Mouse (Mus musculus) kidney, embryonic 16.5 days (tissue): Measurements from ENCODE around the gene Dlg2. TPM values are rescaled to one million over a fixed set of nuclear protein-coding genes. Genes with fewer than 3 reads are reported as not detected.
A peak's percentile ranks its signal among the peaks of the same experiment; 100 is the strongest.

Source experiments
- ATAC-seq: fragments of 200-750 bp; cut with Nextera tagmentation; 2 replicates; pipeline ENCODE4 v1.8.0; 2017; ENCODE audit warnings: moderate TSS enrichment; ENCODE audit not compliant: low FRiP score, low TSS enrichment
- H3K27ac ChIP-seq: fragments of 300-500 bp; sonication (generic); 2 replicates; pipeline ENCODE4 v1.5.1; 2014; ENCODE audit warnings: low read length
- H3K27me3 ChIP-seq: fragments of 300-500 bp; sonication (generic); 2 replicates; pipeline ENCODE4 v1.6.1; 2014; ENCODE audit warnings: low read length, control low read depth, mixed read lengths; ENCODE audit not compliant: insufficient read depth
- H3K36me3 ChIP-seq: fragments of 300-500 bp; sonication (generic); 2 replicates; pipeline ENCODE4 v1.6.1; 2014; ENCODE audit warnings: low read length, control low read depth, mixed read lengths; ENCODE audit not compliant: insufficient read depth
- H3K4me1 ChIP-seq: fragments of 300-500 bp; sonication (generic); 2 replicates; pipeline ENCODE4 v1.6.1; 2014; ENCODE audit warnings: low read length, control low read depth, mixed read lengths; ENCODE audit not compliant: insufficient read depth
- H3K4me2 ChIP-seq: fragments of 300-500 bp; sonication (generic); replicated peaks from 2 replicates; pipeline ENCODE4 v1.6.1; 2014; ENCODE audit warnings: low read depth, low read length
- H3K4me3 ChIP-seq: fragments of 300-500 bp; sonication (generic); 2 replicates; pipeline ENCODE4 v1.5.1; 2014; ENCODE audit warnings: mild to moderate bottlenecking, low read length
- H3K9ac ChIP-seq: fragments of 300-500 bp; sonication (generic); replicated peaks from 2 replicates; pipeline ENCODE4 v1.6.1; 2014; ENCODE audit warnings: low read length
- H3K9me3 ChIP-seq: fragments of 300-500 bp; sonication (generic); 2 replicates; pipeline ENCODE4 v1.6.1; 2016; ENCODE audit warnings: low read length, control low read depth
- WGBS: fragments of 180-500 bp; shearing (Covaris S2); extraction: QIAGEN DNeasy Blood & Tissue Kit; methylation state at CpG from one replicate; pipeline ENCODE4 v1.1.7; 2014; 5-methylcytosine and 5-hydroxymethylcytosine counted together
- polyA plus RNA-seq: library from polyadenylated mRNA; unstranded; fragments of >200 nt; fragmentation: Nextera tagmentation; extraction: Ambion mirVana; gene quantifications from 2 replicates; pipeline ENCODE4 v1.2.1, GENCODE M21; 2015

The Dlg2 gene
- polyA plus RNA-seq, 1 experiment from 2014 or later: 1.0 TPM

DNA sequence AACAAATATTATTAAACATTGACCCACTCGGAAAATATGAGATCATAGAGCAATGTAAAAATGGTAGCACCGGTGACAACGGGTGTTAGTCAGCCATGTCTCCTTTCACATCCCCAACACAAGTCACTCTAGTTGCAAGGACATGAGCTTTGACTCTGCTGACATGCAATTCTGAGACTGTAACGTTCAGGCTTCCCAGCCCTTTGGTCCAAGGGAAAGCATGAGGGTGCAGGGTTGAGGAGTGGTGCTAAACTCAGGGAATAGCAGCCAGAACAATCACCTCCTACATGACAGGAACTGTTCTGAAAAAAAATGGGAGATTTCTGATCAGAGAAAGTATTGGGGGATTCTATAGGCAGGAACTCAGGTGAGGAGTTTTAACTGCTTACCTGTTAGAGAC is 1781.7 kb downstream of the Dlg2 start:
- no peaks in the 10 kb centered on the region for H3K27me3 ChIP-seq
- no peaks in the 10 kb centered on the region for H3K9me3 ChIP-seq
- no peaks in the 10 kb centered on the region for H3K4me1 ChIP-seq
- H3K4me3 ChIP-seq: no peak overlapping the region
- H3K36me3 ChIP-seq: no peaks in the 10 kb centered on the region
- no peak overlapping the region for H3K4me2 ChIP-seq
- no peak overlapping the region for H3K9ac ChIP-seq
- 0 out of 2 replicates have a peak, but pooled peaks have one; percentile 23 for ATAC-seq
- no peak overlapping the region for H3K27ac ChIP-seq
- 82% methylated on average over 4 of the region's 4 CpGs for WGBS

GRCm38 (mm10) chr7:92258701-92259100 is 1782.2 kb downstream of the Dlg2 start:
- H3K4me2 ChIP-seq: no peak overlapping the region
- H3K9me3 ChIP-seq: no peaks in the 10 kb centered on the region
- no peak overlapping the region for H3K9ac ChIP-seq
- ATAC-seq: peak; percentile 93
- no peaks in the 10 kb centered on the region for H3K36me3 ChIP-seq
- whole genome bisulfite sequencing: 78% methylated on average over 3 of the region's 3 CpGs
- H3K4me3 ChIP-seq: no peak overlapping the region
- no peaks in the 10 kb centered on the region for H3K4me1 ChIP-seq
- no peak overlapping the region for H3K27ac ChIP-seq
- H3K27me3 ChIP-seq: no peaks in the 10 kb centered on the region

- H3K9me3 ChIP-seq: no peaks in the 10 kb centered on the region
- H3K9ac ChIP-seq: no peak overlapping the region
- H3K36me3 ChIP-seq: no peaks in the 10 kb centered on the region
- no peak overlapping the region for H3K4me2 ChIP-seq
- ATAC-seq: no peak
- H3K27me3 ChIP-seq: no peaks in the 10 kb centered on the region
- no peak overlapping the region for H3K27ac ChIP-seq
- H3K4me3 ChIP-seq: no peak overlapping the region
- 89% methylated on average over 3 of the region's 3 CpGs for WGBS
- no peaks in the 10 kb centered on the region for H3K4me1 ChIP-seq
These were observed 1787.9 kb downstream of the Dlg2 start for GRCm38 (mm10) chr7:92264325-92264724.

GRCm38 (mm10) chr7:92264964-92265363 is 1788.5 kb downstream of the Dlg2 start:
- no peak overlapping the region for H3K27ac ChIP-seq
- no peak overlapping the region for H3K4me2 ChIP-seq
- no peak for ATAC-seq
- no peaks in the 10 kb centered on the region for H3K27me3 ChIP-seq
- no peaks in the 10 kb centered on the region for H3K9me3 ChIP-seq
- no peaks in the 10 kb centered on the region for H3K36me3 ChIP-seq
- H3K4me3 ChIP-seq: no peak overlapping the region
- H3K9ac ChIP-seq: no peak overlapping the region
- no peaks in the 10 kb centered on the region for H3K4me1 ChIP-seq

- no peaks in the 10 kb centered on the region for H3K4me1 ChIP-seq
- no peaks in the 10 kb centered on the region for H3K27me3 ChIP-seq
- no peaks in the 10 kb centered on the region for H3K36me3 ChIP-seq
- 81% methylated on average over 4 of the region's 4 CpGs for WGBS
- H3K9ac ChIP-seq: no peak overlapping the region
- no peak overlapping the region for H3K4me2 ChIP-seq
- ATAC-seq: peak; percentile 70
- no peak overlapping the region for H3K4me3 ChIP-seq
- no peak overlapping the region for H3K27ac ChIP-seq
- H3K9me3 ChIP-seq: no peaks in the 10 kb centered on the region
These were observed 1798.9 kb downstream of the Dlg2 start for GRCm38 (mm10) chr7:92275353-92275752.

GRCm38 (mm10) chr7:92277629-92278028 is 1801.2 kb downstream of the Dlg2 start:
- Histone ChIP-seq H3K36me3 (no peaks in the 10 kb centered on the region), H3K9ac (no peak overlapping the region), H3K27ac (no peak overlapping the region), H3K4me3 (no peak overlapping the region), H3K4me1 (no peaks in the 10 kb centered on the region), H3K9me3 (no peaks in the 10 kb centered on the region), H3K4me2 (no peak overlapping the region), H3K27me3 (no peaks in the 10 kb centered on the region)
- ATAC-seq: no peak
- 67% methylated on average over 4 of the region's 4 CpGs for WGBS

GRCm38 (mm10) chr7:92280925-92281324 is 1804.5 kb downstream of the Dlg2 start:
- Histone ChIP-seq H3K9ac (no peak overlapping the region), H3K4me1 (no peaks in the 10 kb centered on the region), H3K36me3 (no peaks in the 10 kb centered on the region), H3K4me2 (no peak overlapping the region), H3K4me3 (no peak overlapping the region), H3K27ac (no peak overlapping the region), H3K9me3 (no peaks in the 10 kb centered on the region), H3K27me3 (no peaks in the 10 kb centered on the region)
- WGBS: 34% methylated on average over 7 of the region's 7 CpGs
- no peak for ATAC-seq

GRCm38 (mm10) chr7:92287058-92287457 is 1810.6 kb downstream of the Dlg2 start:
- ATAC-seq: no peak

GRCm38 (mm10) chr7:92288814-92289213 is 1812.3 kb downstream of the Dlg2 start:
- no peak overlapping the region for H3K4me2 ChIP-seq
- H3K27me3 ChIP-seq: no peaks in the 10 kb centered on the region
- no peak for ATAC-seq
- H3K4me3 ChIP-seq: no peak overlapping the region
- H3K27ac ChIP-seq: no peak overlapping the region
- WGBS: 89% methylated on average over 3 of the region's 3 CpGs
- H3K36me3 ChIP-seq: no peaks in the 10 kb centered on the region
- H3K9me3 ChIP-seq: no peaks in the 10 kb centered on the region
- no peak overlapping the region for H3K9ac ChIP-seq
- H3K4me1 ChIP-seq: no peaks in the 10 kb centered on the region

More at GRCm38 (mm10) chr7:92287058-92287457, 1810.6 kb downstream of the Dlg2 start:
- H3K4me1 ChIP-seq: no peaks in the 10 kb centered on the region
- no peak overlapping the region for H3K4me2 ChIP-seq
- H3K27me3 ChIP-seq: no peaks in the 10 kb centered on the region
- H3K9me3 ChIP-seq: no peaks in the 10 kb centered on the region
- 27% methylated on average over 1 of the region's 1 CpGs for WGBS
- H3K36me3 ChIP-seq: no peaks in the 10 kb centered on the region
- H3K9ac ChIP-seq: no peak overlapping the region
- no peak overlapping the region for H3K27ac ChIP-seq
- no peak overlapping the region for H3K4me3 ChIP-seq

DNA sequence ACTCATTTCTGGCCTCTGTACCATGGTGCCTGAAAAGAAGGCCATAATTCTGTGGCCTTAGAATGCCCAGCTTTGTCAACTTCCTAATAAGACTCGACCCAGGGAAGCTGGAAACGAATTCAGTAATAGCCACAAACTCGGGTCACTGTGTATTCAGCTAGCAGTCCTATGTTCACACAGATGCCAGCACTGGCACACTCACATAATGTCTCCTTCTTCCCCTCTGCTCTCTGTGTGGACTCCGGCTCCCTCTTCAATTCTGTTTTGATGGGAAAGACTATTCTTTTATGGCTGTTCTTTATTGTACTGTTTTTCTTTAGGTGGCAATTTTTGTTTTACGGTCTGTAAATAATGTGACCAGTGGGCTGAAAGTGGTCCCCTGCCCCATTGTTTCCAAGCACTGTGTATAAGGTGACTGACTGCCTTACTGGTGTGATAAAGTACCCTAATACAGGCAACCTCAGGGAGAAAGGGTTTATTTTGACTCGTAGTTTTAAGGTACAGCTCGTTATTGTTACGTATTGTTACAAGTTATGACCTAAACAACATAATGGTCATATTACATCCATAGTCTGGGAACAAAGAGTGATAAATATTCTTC is 1816.5 kb downstream of the Dlg2 start:
- H3K9ac ChIP-seq: no peak overlapping the region
- H3K4me3 ChIP-seq: no peak overlapping the region
- H3K4me2 ChIP-seq: no peak overlapping the region
- no peaks in the 10 kb centered on the region for H3K9me3 ChIP-seq
- no peaks in the 10 kb centered on the region for H3K36me3 ChIP-seq
- WGBS: 68% methylated on average over 8 of the region's 8 CpGs
- no peaks in the 10 kb centered on the region for H3K27me3 ChIP-seq
- H3K4me1 ChIP-seq: no peaks in the 10 kb centered on the region
- ATAC-seq: no peak
- no peak overlapping the region for H3K27ac ChIP-seq
